Mouse (Mus musculus): ENCODE results near the gene Ass1.

Ass1 gene

DNA sequence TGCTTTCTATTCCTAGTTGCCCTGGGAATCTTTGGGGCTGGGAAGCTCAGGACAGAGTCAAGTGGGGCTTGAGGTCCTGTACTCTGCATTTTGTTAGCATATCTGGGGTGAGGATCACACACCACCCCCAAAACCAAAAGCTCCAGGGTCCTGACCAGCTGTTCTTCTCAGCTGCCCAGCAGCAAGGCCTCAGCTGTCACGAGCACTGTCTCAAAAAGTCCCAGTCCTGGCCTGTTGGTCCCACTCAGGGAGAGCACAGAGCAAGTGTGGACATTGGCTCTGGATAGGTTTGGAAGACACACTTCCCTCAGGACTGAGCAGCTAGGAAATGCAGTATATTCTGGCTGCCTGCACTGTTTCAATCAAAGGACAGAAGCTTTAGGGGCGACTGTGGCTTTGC lies 20.5 kb downstream of the Ass1 start:
- DNase-seq = no peak

- DNase-seq = no peak
Observed at GRCm38 (mm10) chr2:31492308-31492707, 22.3 kb downstream of the Ass1 start.

- no peak for DNase-seq
Observed at GRCm38 (mm10) chr2:31493243-31493642, 23.2 kb downstream of the Ass1 start.

DNA sequence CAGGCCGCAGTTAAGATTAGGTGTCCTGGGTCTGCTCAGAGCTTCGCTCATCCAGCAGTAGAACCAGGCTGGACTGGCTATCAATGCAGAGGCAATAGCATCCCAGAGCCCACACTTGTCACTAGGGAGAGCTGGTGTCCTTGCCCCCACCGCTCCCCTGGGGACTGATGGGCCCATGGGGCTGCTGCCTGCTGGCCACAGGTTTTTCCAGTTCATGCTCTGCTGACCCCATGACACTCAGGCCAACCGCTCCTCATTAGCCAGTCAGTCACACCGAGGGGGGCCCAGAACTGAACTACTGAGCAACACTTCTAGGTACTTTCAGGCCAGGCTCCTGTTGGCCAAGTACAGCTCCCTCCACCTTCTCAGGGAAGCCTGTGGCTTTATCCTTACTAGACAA lies 24.3 kb downstream of the Ass1 start:
- no peak for DNase-seq

DNA sequence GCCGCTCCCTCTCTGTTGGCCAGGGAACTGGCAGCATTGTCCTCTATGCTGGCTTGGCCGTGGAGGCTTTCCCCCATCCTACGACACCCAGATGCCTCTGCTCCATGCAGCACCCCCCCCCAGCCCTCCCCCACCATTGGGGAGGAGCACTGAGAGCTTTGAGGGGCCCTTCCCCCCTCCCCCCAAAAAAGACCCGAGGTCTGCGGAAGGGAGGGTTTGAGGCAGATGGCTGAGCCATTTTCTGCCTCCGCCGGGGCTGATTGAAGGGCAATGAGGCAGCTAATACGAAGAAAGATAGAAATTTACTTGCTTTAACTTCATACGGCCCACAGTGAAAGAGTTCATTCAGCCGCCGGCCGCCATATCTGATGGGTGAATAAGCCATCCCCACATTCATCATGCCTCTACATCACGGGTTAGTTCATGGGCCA lies 25.1 kb downstream of the Ass1 start:
- DNase-seq = no peak

- DNase-seq = no peak
Observed at GRCm38 (mm10) chr2:31496141-31496540, 26.1 kb downstream of the Ass1 start.

DNA sequence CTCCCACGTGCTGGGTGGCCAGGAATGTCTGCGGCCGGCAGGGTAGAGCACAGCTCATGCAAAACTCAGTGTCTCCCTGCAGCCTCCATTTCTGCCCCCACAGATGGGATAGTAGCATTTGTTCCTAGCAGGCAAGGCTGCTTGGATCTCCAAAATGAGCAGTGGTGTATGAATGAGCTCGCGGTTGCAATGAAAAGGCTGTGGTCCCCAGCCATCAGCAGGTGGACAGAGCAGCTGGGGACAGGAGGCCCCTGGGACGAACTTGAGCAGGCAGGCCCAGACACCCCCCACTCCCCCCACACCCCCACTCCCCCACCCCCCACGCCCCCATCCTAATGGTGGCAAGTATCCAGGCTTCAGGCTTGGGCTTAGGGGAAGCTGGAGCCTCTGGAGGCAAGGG lies 27.1 kb downstream of the Ass1 start:
- DNase-seq = no peak

DNA sequence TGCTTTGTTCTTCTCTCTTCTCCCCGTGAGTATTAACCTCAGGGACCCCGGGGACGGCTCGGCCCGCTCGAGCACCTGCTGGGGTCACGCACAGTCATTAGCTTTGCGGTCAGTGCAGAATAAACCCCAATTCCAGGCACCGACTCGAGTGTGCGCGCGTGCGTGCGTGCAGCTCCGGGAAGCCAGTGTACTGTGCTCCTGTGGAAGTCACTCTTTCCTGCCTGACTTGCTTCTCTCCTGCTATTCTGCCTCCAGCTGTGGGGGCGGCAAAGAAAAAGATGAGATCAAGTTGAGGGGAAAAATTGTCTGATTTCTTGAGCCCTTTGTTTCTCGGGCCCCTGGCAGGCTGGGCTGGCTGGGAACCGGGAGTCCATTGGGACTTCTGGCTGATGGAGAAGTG lies 27.6 kb downstream of the Ass1 start:
- DNase-seq = no peak

DNA sequence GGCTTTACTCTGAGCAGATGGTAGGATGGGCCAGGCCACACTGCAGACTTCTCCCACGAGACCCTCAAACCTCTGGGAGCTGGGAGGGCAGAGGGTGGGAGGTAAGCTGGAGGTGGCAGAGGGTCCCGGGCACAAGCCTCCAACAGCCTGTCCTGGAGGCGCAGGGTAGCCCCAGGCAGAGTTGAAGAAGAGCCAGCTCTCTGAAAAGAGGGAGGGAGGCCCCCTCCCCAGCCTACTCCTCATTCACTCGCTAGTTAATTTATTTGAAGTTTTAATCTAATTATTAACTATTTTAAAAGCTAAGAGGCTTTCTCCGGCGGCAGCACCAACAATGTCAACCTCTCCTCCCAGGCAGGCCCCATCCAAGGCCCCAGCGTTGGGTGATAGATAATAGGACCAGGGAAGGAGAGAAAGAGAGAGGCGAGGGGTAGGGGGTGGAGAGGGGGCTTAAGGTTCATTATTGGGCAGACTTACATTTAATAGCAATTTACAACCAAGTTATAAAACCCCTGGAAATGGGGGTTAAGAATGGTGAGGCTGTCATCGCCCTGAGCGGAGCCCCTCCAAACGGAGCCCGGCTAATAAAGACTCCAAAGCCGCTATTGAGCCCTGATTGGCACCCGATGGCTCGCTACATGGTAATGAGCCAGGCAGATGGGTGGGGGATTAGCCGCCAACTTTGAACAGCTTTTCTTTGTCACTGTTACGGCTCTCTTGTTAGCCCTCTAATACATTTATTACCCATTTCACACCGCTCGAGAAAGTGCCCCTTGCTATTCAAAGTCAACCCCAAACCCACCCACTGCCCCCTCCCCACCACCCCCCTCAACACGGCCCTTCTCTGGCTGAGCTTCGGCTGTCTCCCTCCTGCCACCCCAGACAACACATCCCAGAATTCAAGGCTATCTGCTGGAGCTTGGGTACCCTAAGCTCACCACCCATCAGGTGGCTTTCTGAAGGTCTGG lies 29.6 kb downstream of the Ass1 start:
- no peak for DNase-seq

- DNase-seq = no peak
Observed at GRCm38 (mm10) chr2:31500292-31501204, 30.5 kb downstream of the Ass1 start.

DNA sequence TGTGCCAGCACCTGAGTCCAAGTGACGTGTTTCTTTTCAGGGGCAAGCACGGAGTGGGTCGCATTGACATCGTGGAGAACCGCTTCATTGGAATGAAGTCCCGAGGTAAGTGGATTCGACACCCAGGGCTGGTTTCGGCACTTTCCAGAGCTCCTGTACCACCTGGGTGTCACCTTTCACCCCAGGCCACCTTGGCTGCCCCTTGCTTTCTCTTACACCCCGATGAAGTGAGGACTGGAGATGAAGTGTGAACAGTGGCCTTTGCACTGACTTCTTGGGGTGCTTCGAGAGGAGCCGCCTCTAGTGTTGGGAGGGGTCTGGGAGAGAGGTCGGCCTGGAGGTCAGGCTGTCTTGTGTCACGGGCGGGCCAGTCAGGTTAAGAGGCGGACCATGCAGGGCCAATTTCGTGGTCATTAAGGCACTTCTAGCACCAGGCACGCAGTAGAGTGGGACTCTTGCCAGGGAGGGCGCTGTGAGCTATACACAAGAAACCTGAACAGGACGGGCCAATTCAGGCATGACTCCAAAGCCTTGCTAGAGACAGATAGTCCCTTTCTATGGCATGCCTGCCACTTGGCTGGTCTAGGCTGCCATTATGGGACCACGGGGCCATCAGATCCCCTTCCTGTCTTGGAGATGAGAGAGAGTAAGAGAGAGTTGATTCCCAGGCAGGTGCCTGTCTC lies 31.6 kb downstream of the Ass1 start:
- no peak for DNase-seq

DNA sequence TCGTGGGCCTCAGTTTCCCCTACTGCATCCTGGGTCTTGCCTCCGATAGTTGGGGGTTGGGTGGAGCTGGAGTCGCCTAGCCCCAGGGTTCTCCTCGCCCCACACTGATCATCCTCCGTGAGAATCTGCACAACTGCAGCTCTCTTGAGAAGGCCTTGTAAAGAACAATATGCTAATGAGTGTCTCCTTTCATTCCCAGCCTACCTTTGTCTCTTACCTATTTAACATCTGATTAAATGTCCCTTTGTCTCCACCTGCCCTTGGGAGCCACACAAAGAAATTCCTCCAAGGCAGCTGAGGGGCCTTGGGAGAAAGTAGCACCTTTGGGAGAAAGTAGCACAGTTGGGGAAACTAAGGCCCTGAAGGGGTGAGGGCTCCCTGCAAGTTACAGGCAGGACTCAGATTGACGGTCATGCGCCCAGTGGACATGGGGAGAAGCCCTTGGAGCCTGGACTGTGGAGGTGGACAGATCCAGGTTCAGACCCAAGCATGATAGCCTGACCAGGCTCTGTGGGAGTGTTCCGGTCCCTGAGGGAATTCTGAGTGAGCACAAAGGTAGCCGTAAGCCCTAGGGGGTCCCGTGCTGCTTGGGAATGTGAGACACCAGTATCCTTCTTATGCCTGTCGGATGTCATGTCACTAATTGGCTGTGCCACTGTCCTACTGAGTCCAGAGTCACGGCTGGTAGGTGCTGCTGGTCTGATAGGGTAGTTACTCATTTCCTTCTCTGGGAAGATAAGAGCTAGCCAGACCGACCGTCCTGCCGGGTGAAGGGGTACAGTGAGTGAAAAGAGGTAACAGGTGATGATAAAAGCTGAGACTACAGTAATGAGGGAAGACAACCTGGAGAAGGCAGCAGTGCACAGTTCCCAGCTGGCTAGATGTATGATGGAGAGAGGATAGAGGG lies 32.9 kb downstream of the Ass1 start:
- no peak for DNase-seq

GRCm38 (mm10) chr2:31505472-31505871 lies 35.5 kb downstream of the Ass1 start:
- DNase-seq = no peak

GRCm38 (mm10) chr2:31508851-31509250 lies 38.8 kb downstream of the Ass1 start:
- no peak for DNase-seq

DNA sequence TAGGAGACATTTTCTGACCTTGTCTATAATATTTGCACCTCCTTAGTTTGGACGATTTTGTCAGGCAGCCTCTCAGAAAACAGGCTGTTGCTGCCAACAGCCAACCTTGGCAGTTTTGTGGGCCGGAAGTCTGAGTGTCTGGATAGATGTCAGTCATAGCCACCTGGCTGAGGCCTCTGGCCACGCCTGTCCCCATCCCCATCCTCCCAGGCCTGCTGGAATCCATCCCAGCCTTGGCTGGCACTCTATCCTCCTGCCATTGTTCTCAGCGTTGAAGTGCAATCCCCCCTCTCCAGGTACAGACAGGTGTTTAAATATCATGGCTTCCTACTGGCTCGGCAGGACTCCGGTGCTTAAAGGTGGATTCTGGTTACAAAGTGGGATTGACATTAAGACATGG lies 41.3 kb downstream of the Ass1 start:
- DNase-seq = no peak

DNA sequence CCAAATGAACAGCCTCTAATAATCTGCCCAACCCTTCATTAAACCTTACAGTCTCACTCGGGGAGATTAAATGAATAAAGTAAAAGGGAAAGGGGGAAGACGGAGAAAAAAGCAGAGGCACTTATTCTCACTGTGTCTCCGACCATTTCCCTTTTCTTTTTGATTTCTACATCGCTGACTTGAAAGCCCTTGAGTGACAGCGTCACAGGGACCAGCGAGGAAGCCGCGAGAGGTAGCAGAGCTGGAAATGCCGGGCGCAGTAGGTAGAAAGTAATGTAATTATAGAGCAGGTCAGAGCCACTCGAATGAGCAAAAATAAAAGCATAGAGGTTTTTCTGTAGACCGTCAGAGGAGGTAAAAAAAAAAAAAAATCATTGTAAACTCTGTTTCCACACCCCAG lies 46.5 kb downstream of the Ass1 start:
- DNase-seq = no peak

DNA sequence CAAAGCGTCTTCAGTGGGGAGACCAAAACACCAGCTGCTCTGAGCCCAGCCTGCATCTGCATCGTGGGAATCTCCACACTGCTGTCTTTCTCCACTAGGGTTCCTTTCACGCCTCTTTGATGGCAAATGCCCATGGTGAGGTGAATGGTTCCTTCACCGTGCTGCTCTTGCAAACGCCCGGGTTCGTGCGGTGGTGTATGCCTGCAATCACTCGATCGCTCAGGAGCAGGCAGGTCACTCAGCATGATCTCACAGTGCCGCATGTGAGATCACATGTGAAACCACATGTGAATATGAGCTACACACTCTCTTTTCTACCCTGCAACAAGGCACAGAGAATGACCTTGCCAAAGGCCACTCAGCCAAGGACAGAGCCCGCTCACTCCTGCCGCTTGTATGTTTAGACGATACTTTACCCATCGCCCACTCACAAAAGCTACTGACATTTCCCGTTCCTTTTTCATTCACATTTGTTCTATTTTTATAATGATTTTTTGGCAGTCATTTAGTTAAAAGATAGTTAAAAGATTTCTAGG lies 51.9 kb downstream of the Ass1 start:
- DNase-seq = no peak

DNA sequence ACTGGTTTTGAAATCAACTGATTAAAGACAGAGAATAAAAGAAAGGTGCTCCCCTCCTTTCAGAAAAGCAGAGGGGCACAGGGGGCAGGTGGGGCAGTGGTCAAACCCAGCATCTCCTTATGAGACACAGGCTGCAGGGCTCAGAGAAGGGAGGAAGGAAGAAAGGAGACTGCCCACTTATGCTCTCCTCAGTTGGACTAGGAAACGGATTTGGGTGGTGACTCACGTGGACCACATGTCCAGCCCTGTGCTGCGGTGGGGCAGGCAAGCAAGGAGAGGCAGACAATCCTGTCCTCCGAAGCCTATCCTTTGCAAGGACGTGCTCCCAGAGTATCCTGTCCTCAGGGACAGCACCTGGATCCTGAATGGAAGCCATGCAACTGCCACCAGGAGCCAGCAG lies 54.6 kb downstream of the Ass1 start:
- no peak for DNase-seq

- no peak for DNase-seq
Observed at GRCm38 (mm10) chr2:31525778-31526177, 55.8 kb downstream of the Ass1 start.

DNA sequence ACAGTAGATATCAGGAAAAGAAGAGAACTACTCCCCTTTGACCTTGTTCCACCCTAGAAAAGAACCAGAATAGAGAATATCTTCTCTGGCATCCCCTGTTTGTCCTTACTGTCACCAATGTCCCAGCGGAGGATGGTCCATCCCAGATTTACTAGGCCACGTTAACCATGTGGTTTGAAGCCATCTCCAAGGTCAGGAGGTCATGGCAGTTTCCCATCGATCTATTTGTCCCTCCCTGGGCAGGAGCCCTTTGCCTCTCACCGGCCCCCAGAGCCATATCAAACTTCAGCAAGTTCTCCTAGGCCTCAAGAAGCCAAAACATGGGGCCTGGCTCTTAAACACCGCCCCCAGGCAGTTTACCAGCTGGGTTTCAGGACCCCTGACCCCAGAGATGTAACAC lies 60.2 kb downstream of the Ass1 start:
- no peak for DNase-seq

GRCm38 (mm10) chr2:31537054-31537453 lies 67.0 kb downstream of the Ass1 start:
- no peak for DNase-seq

DNA sequence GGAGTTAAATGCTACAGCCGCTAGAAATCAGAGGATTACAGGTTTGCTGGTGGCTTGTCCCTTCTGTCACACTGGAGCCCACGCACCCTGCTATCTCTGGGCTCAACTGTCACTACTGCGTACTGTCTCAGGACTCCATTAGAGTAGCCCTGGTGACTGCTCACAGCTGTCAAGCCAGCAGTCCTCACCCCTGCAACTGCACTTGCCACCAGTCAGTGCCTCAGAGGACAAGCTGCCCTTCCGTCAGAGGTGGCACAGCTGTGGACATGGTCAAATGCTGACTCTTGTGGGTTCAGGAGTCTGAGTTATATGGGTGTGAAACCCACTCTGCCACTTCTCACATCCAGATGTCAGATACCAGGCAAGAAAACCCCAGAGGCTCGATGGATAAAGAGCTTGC lies 68.7 kb downstream of the Ass1 start:
- no peak for DNase-seq
